9 mouse cellular contexts compared by ENCODE assay signal in genomic region chr15:81042276-81042931, GRCm38 (mm10).
DNase-seq lines count a peak whose midpoint lies in the region; ATAC-seq and TF ChIP-seq lines count a peak whose summit lies in the region.
"Had no signal": no experiment of that assay in that cellular context is flagged by ENCODE, and none has a peak within 500 bp of the region (broad histone marks: within the 10 kb centered on the region; RNA-seq: fewer than 3 reads in every experiment).

No protein-coding gene starts in this region.

- peak; percentile 61 to 80 (median 62) for TF ChIP-seq CTCF in MEL (IDR thresholded peaks at IDR 0.05 in 2 of 3, conservative IDR thresholded peaks at IDR 0.05 in 1 of 3; ENCODE audit: control insufficient read depth in 1 of 3, insufficient read depth in 1 of 3, low read depth in 2 of 3, low read length in 3 of 3, poor library complexity in 1 of 3, severe bottlenecking in 1 of 3)
- TF ChIP-seq CTCF in thymus, adult 2 months (IDR thresholded peaks at IDR 0.05; ENCODE audit: borderline replicate concordance, control insufficient read depth, extremely low read depth, insufficient read depth, low read length, poor library complexity) = peak; percentile 53; the same call in 1 of the 2 replicates

- H3K27ac ChIP-seq in MEL (ENCODE audit: control insufficient read depth, low read depth, low read length) = no peak overlapping the region
- H3K27ac ChIP-seq in limb, embryonic 14.5 days (replicated peaks; ENCODE audit: low read depth, low read length) = 0 out of 2 replicates have a peak overlapping the region, but pooled peaks have one; percentile 13
- H3K27ac ChIP-seq in thymus, adult 2 months (ENCODE audit: control insufficient read depth, insufficient read depth, low read length) = no peak overlapping the region
- H3K27ac ChIP-seq: lung, embryonic 15.5 days had no signal

- H3K9me3 ChIP-seq in MEL (replicated peaks; ENCODE audit: insufficient read depth, low read length) = no peaks in the 10 kb centered on the region
- H3K9me3 ChIP-seq in limb, embryonic 14.5 days (ENCODE audit: control insufficient read depth, low read length) = no peaks in the 10 kb centered on the region
- H3K9me3 ChIP-seq: lung, embryonic 15.5 days had no signal

- H3K79me2 ChIP-seq in MEL (ENCODE audit: control insufficient read depth, insufficient read depth, low read length, poor library complexity) = no peaks in the 10 kb centered on the region

- no peak for TF ChIP-seq POLR2A in MEL (IDR thresholded peaks at IDR 0.05; ENCODE audit: control insufficient read depth in 1 of 2, insufficient read depth in 1 of 2, low read depth in 1 of 2, low read length in 2 of 2, poor library complexity in 1 of 2)
- no peak for TF ChIP-seq POLR2A in limb, embryonic 14.5 days (IDR thresholded peaks at IDR 0.05; ENCODE audit: borderline replicate concordance, extremely low read depth, insufficient read depth, insufficient read length)
- TF ChIP-seq POLR2A in thymus, adult 2 months (IDR thresholded peaks at IDR 0.05; ENCODE audit: control insufficient read depth, extremely low read depth, insufficient read depth, low read length, poor library complexity) = no peak

- TF ChIP-seq EP300 in MEL (IDR thresholded peaks at IDR 0.05; ENCODE audit: low read depth in 1 of 2, low read length in 2 of 2) = no peak

- TF ChIP-seq RAD21 in MEL (IDR thresholded peaks at IDR 0.05; ENCODE audit: low read depth, low read length) = peak; percentile 20

- no peak overlapping the region for H3K4me3 ChIP-seq in MEL (ENCODE audit: control insufficient read depth in 1 of 2, insufficient read depth in 1 of 2, low read depth in 2 of 2, low read length in 2 of 2)
- no peak overlapping the region for H3K4me3 ChIP-seq in limb, embryonic 14.5 days (replicated peaks; ENCODE audit: low read length)
- no peak overlapping the region for H3K4me3 ChIP-seq in thymus, adult 2 months (ENCODE audit: control insufficient read depth, insufficient read depth, low read length)
- H3K4me3 ChIP-seq: lung, embryonic 15.5 days had no signal

- H3K9ac ChIP-seq in MEL (ENCODE audit: control insufficient read depth, low read depth, low read length, poor library complexity, severe bottlenecking) = no peak overlapping the region
- H3K9ac ChIP-seq in limb, embryonic 14.5 days (ENCODE audit: low read depth, low read length, severe bottlenecking) = no peak overlapping the region
- H3K9ac ChIP-seq: lung, embryonic 15.5 days had no signal

- H3K4me1 ChIP-seq in MEL (ENCODE audit: control insufficient read depth in 1 of 2, insufficient read depth in 2 of 2, low read length in 2 of 2) = peaks cover 12 to 26% of the 10 kb centered on the region in 2 experiments
- peaks cover 5% of the 10 kb centered on the region for H3K4me1 ChIP-seq in limb, embryonic 14.5 days (ENCODE audit: control insufficient read depth, insufficient read depth, low read length)
- H3K4me1 ChIP-seq in thymus, adult 2 months (replicated peaks; ENCODE audit: control insufficient read depth, insufficient read depth, low read length) = peaks cover 29% of the 10 kb centered on the region

- 54% methylated on average over 12 of the region's 13 CpGs for WGBS in limb, embryonic 14.5 days
- WGBS in thymus, adult 2 months = 46% methylated on average over 13 of the region's 13 CpGs

- intact Hi-C loops in heart, postnatal 25 days (cut with DNase I) = no loop called here
- intact Hi-C loops in gastrocnemius, postnatal 14 days (cut with DNase I; ENCODE audit: low total_unique reads) = no loop called here

- no peak for ATAC-seq in limb, embryonic 14.5 days (ENCODE audit: low FRiP score, low read depth)
- no peak; the same call in 1 of the 2 replicates for ATAC-seq in megakaryocyte-erythroid progenitor cell, adult 5-6 weeks (replicated peaks; ENCODE audit: low FRiP score, low TSS enrichment, poor library complexity, severe bottlenecking)

- H3K4me2 ChIP-seq in limb, embryonic 14.5 days (replicated peaks; ENCODE audit: low read depth, low read length, severe bottlenecking) = no peak overlapping the region
- H3K4me2 ChIP-seq: lung, embryonic 15.5 days had no signal

- peak; percentile 50 for DNase-seq in heart, postnatal 4 days
- DNase-seq in heart, postnatal 25 days (ENCODE audit: low spot score) = no peak
- peak; percentile 52 for DNase-seq in MEL (ENCODE audit: low read depth, low spot score)
- DNase-seq in gastrocnemius, postnatal 14 days = peak; percentile 57
- DNase-seq in limb, embryonic 14.5 days (ENCODE audit: low spot score) = peak; percentile 21
- DNase-seq in thymus, adult 2 months = peak; percentile 57
- no peak for DNase-seq in cerebellum, postnatal 4 days (ENCODE audit: low spot score in 2 of 2)

- peaks cover 0 to 26% of the 10 kb centered on the region in 2 experiments; a peak in 2 of 4 replicates for H3K36me3 ChIP-seq in MEL (ENCODE audit: control insufficient read depth in 1 of 2, insufficient read depth in 2 of 2, low read length in 2 of 2)
- H3K36me3 ChIP-seq in limb, embryonic 14.5 days (ENCODE audit: control insufficient read depth, insufficient read depth, low read length) = peaks cover 7% of the 10 kb centered on the region; the same call in 1 of the 2 replicates
- no peaks in the 10 kb centered on the region for H3K36me3 ChIP-seq in thymus, adult 2 months (ENCODE audit: control insufficient read depth, insufficient read depth, low read length)

- H3K27me3 ChIP-seq in MEL (ENCODE audit: control insufficient read depth in 1 of 2, insufficient read depth in 2 of 2, low read length in 2 of 2) = no peaks in the 10 kb centered on the region
- no peaks in the 10 kb centered on the region for H3K27me3 ChIP-seq in limb, embryonic 14.5 days (ENCODE audit: control insufficient read depth, insufficient read depth, low read length)
- H3K27me3 ChIP-seq in thymus, adult 2 months (ENCODE audit: control insufficient read depth, insufficient read depth, low read length) = no peaks in the 10 kb centered on the region
- H3K27me3 ChIP-seq: lung, embryonic 15.5 days had no signal

TF ChIP-seq in MEL, 35 proteins besides CTCF, POLR2A, EP300 and RAD21:
- TF ChIP-seq SMC3 (IDR thresholded peaks at IDR 0.05; ENCODE audit: low read depth, low read length) (peak; percentile 45), POLR2AphosphoS2 (IDR thresholded peaks at IDR 0.05; ENCODE audit: low read length) (no peak), NELFE (IDR thresholded peaks at IDR 0.05; ENCODE audit: low read depth, low read length) (no peak), MEF2A (IDR thresholded peaks at IDR 0.05; ENCODE audit: extremely low read depth, insufficient replicate concordance, low read depth, low read length, poor library complexity, severe bottlenecking) (no peak), GATA1 (IDR thresholded peaks at IDR 0.05; ENCODE audit: low read depth, low read length) (no peak), MYC (IDR thresholded peaks at IDR 0.05; ENCODE audit: low read depth, low read length) (no peak)

Comparison
In these comparisons a context has a peak if more than half of its experiments do, and no peak if none do; other contexts are left out.
1. DNase-seq: peak in heart, postnatal 4 days (single experiment), MEL (single experiment), gastrocnemius, postnatal 14 days (single experiment), limb, embryonic 14.5 days (single experiment) and thymus, adult 2 months (single experiment); none in heart, postnatal 25 days (single experiment) and cerebellum, postnatal 4 days (0 of 2).